Comparison of ENCODE assay signal across 8 mouse cellular contexts in the genomic region with DNA sequence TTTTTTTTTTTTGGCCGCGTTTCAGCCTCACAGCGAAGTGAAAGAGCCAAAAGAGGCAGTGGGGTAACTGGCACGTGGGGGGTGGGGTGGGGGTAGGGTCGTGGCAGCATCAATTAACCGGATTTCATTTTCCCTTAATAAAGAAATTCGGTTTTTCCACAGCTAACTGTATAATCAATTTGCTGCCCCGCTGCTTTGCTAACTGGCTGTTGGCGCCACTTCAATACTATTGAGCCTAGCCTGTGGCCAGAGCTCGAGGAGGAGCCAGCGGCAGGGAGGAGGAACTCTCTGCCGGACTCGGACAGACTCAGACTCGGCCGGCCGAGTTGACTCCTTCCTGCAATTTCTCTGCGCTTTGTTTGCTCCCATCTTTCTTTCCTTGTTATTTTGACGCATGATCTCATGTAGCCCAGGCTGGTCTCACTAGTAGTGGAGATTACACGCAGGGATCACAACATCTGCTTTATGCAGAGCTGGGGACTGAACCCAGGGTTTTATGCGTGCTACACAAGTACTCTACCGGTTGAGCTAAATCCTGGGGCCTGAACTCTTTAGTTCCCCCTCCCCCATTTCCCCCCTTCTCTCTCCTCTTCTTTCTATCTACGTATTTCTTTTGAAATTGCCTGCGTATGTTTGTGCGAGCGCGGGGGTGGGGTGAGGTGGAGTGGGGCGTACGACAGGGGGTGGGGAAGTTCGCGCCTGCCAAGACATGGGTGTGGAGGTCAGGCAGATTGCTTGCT.
A peak's percentile ranks its signal among the peaks of the same experiment; 100 is the strongest.
DNase-seq lines count a peak whose midpoint lies in the region; ATAC-seq and TF ChIP-seq lines count a peak whose summit lies in the region.

No protein-coding gene starts in this region.

- no peaks in the 10 kb centered on the region for H3K4me1 ChIP-seq in embryonic fibroblast, embryonic 13.5 days (ENCODE audit: control insufficient read depth, insufficient read depth, low read length)
- H3K4me1 ChIP-seq in heart, embryonic 12.5 days (replicated peaks), result peaks cover 5% of the 10 kb centered on the region; the same call in 1 of the 2 replicates
- peaks cover 14% of the 10 kb centered on the region for H3K4me1 ChIP-seq in kidney, embryonic 15.5 days
- peaks cover 25% of the 10 kb centered on the region for H3K4me1 ChIP-seq in liver, embryonic 12.5 days
- peaks cover 9% of the 10 kb centered on the region; the same call in 1 of the 2 replicates for H3K4me1 ChIP-seq in stomach, embryonic 14.5 days (ENCODE audit: control insufficient read depth, insufficient read depth, low read length)

- H3K27me3 ChIP-seq in heart, embryonic 12.5 days (replicated peaks), result no peaks in the 10 kb centered on the region
- H3K27me3 ChIP-seq in kidney, embryonic 15.5 days, result no peaks in the 10 kb centered on the region
- no peaks in the 10 kb centered on the region for H3K27me3 ChIP-seq in liver, embryonic 12.5 days (replicated peaks)
- no peaks in the 10 kb centered on the region for H3K27me3 ChIP-seq in stomach, embryonic 14.5 days (ENCODE audit: control insufficient read depth, insufficient read depth, low read length)

- no peaks in the 10 kb centered on the region for H3K36me3 ChIP-seq in heart, embryonic 12.5 days
- H3K36me3 ChIP-seq in kidney, embryonic 15.5 days, result no peaks in the 10 kb centered on the region
- no peaks in the 10 kb centered on the region for H3K36me3 ChIP-seq in liver, embryonic 12.5 days
- no peaks in the 10 kb centered on the region for H3K36me3 ChIP-seq in stomach, embryonic 14.5 days (ENCODE audit: control insufficient read depth, insufficient read depth, low read length)

- 3% methylated on average over 30 of the region's 30 CpGs for WGBS in heart, embryonic 12.5 days
- 7% methylated on average over 30 of the region's 30 CpGs for WGBS in kidney, embryonic 15.5 days
- 4% methylated on average over 30 of the region's 30 CpGs for WGBS in liver, embryonic 12.5 days (ENCODE audit: insufficient replicate concordance)
- 4% methylated on average over 30 of the region's 30 CpGs for WGBS in stomach, embryonic 14.5 days

- ATAC-seq in heart, embryonic 12.5 days (ENCODE audit: insufficient number of reproducible peaks, low FRiP score), result peak; percentile 83
- ATAC-seq in kidney, embryonic 15.5 days (replicated peaks; ENCODE audit: low FRiP score), result peak; percentile 86
- ATAC-seq in liver, embryonic 12.5 days, result peak; percentile 76
- peak; percentile 86; the same call in 1 of the 2 replicates for ATAC-seq in stomach, embryonic 14.5 days (ENCODE audit: insufficient number of reproducible peaks, insufficient read depth, low FRiP score, low read depth)

- TF ChIP-seq CTCF in embryonic fibroblast, embryonic 13.5 days (IDR thresholded peaks at IDR 0.05; ENCODE audit: borderline replicate concordance, insufficient read depth, low read length), result no peak

- TF ChIP-seq POLR2A in embryonic fibroblast, embryonic 13.5 days (IDR thresholded peaks at IDR 0.05; ENCODE audit: low read depth, low read length), result peak; percentile 54

- peak; percentile 89 for DNase-seq in CD4-positive helper T cell, adult 2 months (ENCODE audit: low read depth, low spot score)
- peak; percentile 7 to 47 for DNase-seq in adrenal gland, postnatal 4 days (ENCODE audit: low spot score in 2 of 2)
- DNase-seq in naive thymus-derived CD4-positive, alpha-beta T cell, adult 2 months (ENCODE audit: low read depth), result peak; percentile 91

- peak overlapping the region; percentile 56 for H3K9ac ChIP-seq in heart, embryonic 12.5 days
- H3K9ac ChIP-seq in kidney, embryonic 15.5 days, result peak overlapping the region; percentile 51
- H3K9ac ChIP-seq in liver, embryonic 12.5 days, result peak overlapping the region; percentile 60
- peak overlapping the region; percentile 12; the same call in 1 of the 2 replicates for H3K9ac ChIP-seq in stomach, embryonic 14.5 days (replicated peaks; ENCODE audit: low read depth, low read length)

- no peaks in the 10 kb centered on the region for H3K9me3 ChIP-seq in heart, embryonic 12.5 days (replicated peaks)
- H3K9me3 ChIP-seq in kidney, embryonic 15.5 days (replicated peaks), result no peaks in the 10 kb centered on the region
- no peaks in the 10 kb centered on the region for H3K9me3 ChIP-seq in liver, embryonic 12.5 days (replicated peaks)
- H3K9me3 ChIP-seq in stomach, embryonic 14.5 days (ENCODE audit: control insufficient read depth, low read depth, low read length), result no peaks in the 10 kb centered on the region

- peak overlapping the region; percentile 36 for H3K4me3 ChIP-seq in embryonic fibroblast, embryonic 13.5 days (ENCODE audit: insufficient read depth, low read length)
- H3K4me3 ChIP-seq in heart, embryonic 12.5 days, result peak overlapping the region; percentile 53
- peak overlapping the region; percentile 49 for H3K4me3 ChIP-seq in kidney, embryonic 15.5 days (replicated peaks)
- peak overlapping the region; percentile 58 for H3K4me3 ChIP-seq in liver, embryonic 12.5 days
- H3K4me3 ChIP-seq in stomach, embryonic 14.5 days (ENCODE audit: low read depth, low read length), result peak overlapping the region; percentile 29

- H3K27ac ChIP-seq in embryonic fibroblast, embryonic 13.5 days (ENCODE audit: insufficient read depth, low read length), result no peak overlapping the region
- H3K27ac ChIP-seq in heart, embryonic 12.5 days (ENCODE audit: poor library complexity, severe bottlenecking), result no peak overlapping the region; the same call in 1 of the 2 replicates
- H3K27ac ChIP-seq in kidney, embryonic 15.5 days, result peak overlapping the region; percentile 60
- H3K27ac ChIP-seq in liver, embryonic 12.5 days, result peak overlapping the region; percentile 7; the same call in 1 of the 2 replicates
- H3K27ac ChIP-seq in stomach, embryonic 14.5 days (ENCODE audit: low read length), result peak overlapping the region; percentile 71; the same call in 1 of the 2 replicates

- peak overlapping the region; percentile 77 for H3K4me2 ChIP-seq in heart, embryonic 12.5 days
- H3K4me2 ChIP-seq in kidney, embryonic 15.5 days, result peak overlapping the region; percentile 68
- peak overlapping the region; percentile 79 for H3K4me2 ChIP-seq in liver, embryonic 12.5 days
- peak overlapping the region; percentile 49 for H3K4me2 ChIP-seq in stomach, embryonic 14.5 days (replicated peaks; ENCODE audit: low read depth, low read length)

Comparison
In these comparisons a context has a peak if more than half of its experiments do, and no peak if none do; other contexts are left out.
1. DNase-seq: peak in every context shown above with its lines; median percentile 91 in naive thymus-derived CD4-positive, alpha-beta T cell, adult 2 months; 89 in CD4-positive helper T cell, adult 2 months; 27 in adrenal gland, postnatal 4 days.
2. H3K27ac ChIP-seq: peak in kidney, embryonic 15.5 days (single experiment), liver, embryonic 12.5 days (single experiment) and stomach, embryonic 14.5 days (single experiment); none in embryonic fibroblast, embryonic 13.5 days (single experiment) and heart, embryonic 12.5 days (single experiment).
3. Peak in every context shown above with its lines, with median percentiles within 50 percentile points of each other: H3K4me3 ChIP-seq, ATAC-seq, H3K4me2 ChIP-seq and H3K9ac ChIP-seq.